Mouse (Mus musculus): Measurements from ENCODE around the gene Dusp13.

DNA sequence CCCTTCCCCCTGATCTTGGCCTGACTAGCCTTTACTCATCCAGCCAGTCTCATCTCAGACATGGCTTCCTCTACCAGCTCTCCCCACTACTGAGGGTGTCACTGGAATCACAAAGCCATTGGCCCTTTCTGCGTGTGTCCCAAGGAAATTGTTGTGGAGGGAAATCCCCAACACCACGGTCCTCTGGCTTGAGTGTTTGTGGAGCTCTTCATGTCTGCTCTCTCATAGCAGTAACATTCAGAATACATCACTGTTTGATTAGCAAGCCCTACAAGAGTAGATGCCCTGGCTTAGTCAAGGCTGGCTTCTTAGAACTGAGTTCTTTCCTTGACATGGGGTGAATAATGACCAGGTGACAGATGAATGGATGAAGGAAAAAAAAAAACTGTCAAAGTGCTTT, 4.1 kb downstream of the Dusp13 start:
- TF ChIP-seq CTCF (IDR thresholded peaks at IDR 0.05; ENCODE audit: low read depth) (no peak), EP300 (IDR thresholded peaks at IDR 0.05; ENCODE audit: low read depth) (no peak)

Measured in liver, postnatal 0 days (tissue).